Mouse (Mus musculus) liver, postnatal 0 days (tissue): ENCODE results near the gene Nostrin.

ENCODE experiments used
- CTCF ChIP-seq: sonication (generic); IDR thresholded peaks from 2 replicates; pipeline ENCODE4 v1.5.1; 2016; ENCODE audit warnings: antibody characterized with exemption, low read depth
- EP300 ChIP-seq: IDR thresholded peaks from 2 replicates; pipeline ENCODE4 v1.6.1; 2016; ENCODE audit warnings: antibody characterized with exemption, low read depth, mild to moderate bottlenecking

- TF ChIP-seq EP300 (no peak), CTCF (no peak)
Observed at GRCm38 (mm10) chr2:69109246-69109645, 26.4 kb upstream of the Nostrin start.
